Mouse (Mus musculus): ENCODE results near the gene Fut11.

GRCm38 (mm10) chr14:20656361-20656760, 38.4 kb upstream of the Fut11 start, which contains the start of gene Myoz1:
- TF ChIP-seq CTCF (IDR thresholded peaks at IDR 0.05) (no peak), POLR2A (IDR thresholded peaks at IDR 0.05; ENCODE audit: insufficient read depth, low read depth, low read length) (no peak), EP300 (IDR thresholded peaks at IDR 0.05; ENCODE audit: insufficient read depth, low read depth, low read length) (no peak)

Measured in heart, adult 2 months (tissue).